Mouse (Mus musculus) kidney, adult 2 months (tissue): ENCODE measurements around the gene Spop.

Experiments
- CTCF ChIP-seq: fragments of 200-500 bp; conservative IDR thresholded peaks from 2 replicates; pipeline ENCODE4 v1.5.1; 2011; ENCODE audit warnings: low read depth, mild to moderate bottlenecking, control low read depth, low read length, moderate library complexity, mixed read lengths; ENCODE audit not compliant: insufficient read depth, insufficient read length
- POLR2A ChIP-seq: fragments of 200-500 bp; IDR thresholded peaks from one replicate; pipeline ENCODE4 v1.6.1; 2011; ENCODE audit warnings: low read depth, low read length, control low read depth

GRCm38 (mm10) chr11:95402658-95403101 is 11.2 kb upstream of the Spop start:
- TF ChIP-seq CTCF = no peak
- no peak for TF ChIP-seq POLR2A
